Mouse (Mus musculus): ENCODE results near the gene Slc7a11.

GRCm38 (mm10) chr3:50441330-50441729, 2.1 kb downstream of the Slc7a11 start:
- no peak for TF ChIP-seq CTCF (IDR thresholded peaks at IDR 0.05; ENCODE audit: insufficient read depth, low read depth, low read length)
- TF ChIP-seq POLR2A (IDR thresholded peaks at IDR 0.05; ENCODE audit: insufficient read depth, low read depth, low read length) = no peak
